Mouse (Mus musculus): ENCODE results near the gene Stim2.

DNA sequence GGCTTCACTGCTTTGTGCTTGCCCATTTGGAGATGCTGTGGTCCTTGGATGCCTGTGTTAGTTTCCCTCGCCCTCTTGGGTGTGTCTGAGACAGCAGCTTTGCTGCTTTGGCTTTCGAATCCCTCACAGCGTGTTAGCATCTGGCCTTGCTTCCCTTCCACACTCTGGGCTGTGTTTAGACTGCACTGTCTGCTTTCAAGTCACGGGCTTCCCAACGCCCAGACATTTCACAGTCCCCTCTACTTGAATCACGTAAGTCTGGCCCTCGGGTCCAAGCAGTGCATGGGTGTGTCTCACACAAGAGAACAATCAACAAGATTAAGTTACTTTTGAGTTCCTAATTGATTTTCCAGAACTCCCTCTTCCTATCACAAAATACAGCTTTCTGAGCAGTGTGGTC, 48.1 kb upstream of the Stim2 start:
- TF ChIP-seq GATA1 (IDR thresholded peaks at IDR 0.05; ENCODE audit: low read depth, low read length) (no peak), CTCF (IDR thresholded peaks at IDR 0.05 in 2 of 3, conservative IDR thresholded peaks at IDR 0.05 in 1 of 3; ENCODE audit: control insufficient read depth in 1 of 3, insufficient read depth in 1 of 3, low read depth in 2 of 3, low read length in 3 of 3, poor library complexity in 1 of 3, severe bottlenecking in 1 of 3) (no peak), USF1 (IDR thresholded peaks at IDR 0.05; ENCODE audit: low read depth, low read length) (no peak), POLR2A (IDR thresholded peaks at IDR 0.05; ENCODE audit: control insufficient read depth in 1 of 2, insufficient read depth in 1 of 2, low read depth in 1 of 2, low read length in 2 of 2, poor library complexity in 1 of 2) (no peak), EP300 (IDR thresholded peaks at IDR 0.05; ENCODE audit: low read depth in 1 of 2, low read length in 2 of 2) (no peak), NELFE (IDR thresholded peaks at IDR 0.05; ENCODE audit: low read depth, low read length) (no peak), SIN3A (IDR thresholded peaks at IDR 0.05; ENCODE audit: low read length) (no peak), MAX (IDR thresholded peaks at IDR 0.05; ENCODE audit: low read length) (no peak), POLR2AphosphoS2 (IDR thresholded peaks at IDR 0.05; ENCODE audit: low read length) (no peak), TCF12 (IDR thresholded peaks at IDR 0.05; ENCODE audit: low read depth, low read length) (no peak), USF2 (IDR thresholded peaks at IDR 0.05; ENCODE audit: borderline replicate concordance in 1 of 2, insufficient read depth in 1 of 2, low read depth in 1 of 2, low read length in 2 of 2) (no peak), TBP (IDR thresholded peaks at IDR 0.05; ENCODE audit: low read depth, low read length) (no peak), MAFK (IDR thresholded peaks at IDR 0.05; ENCODE audit: borderline replicate concordance, low read depth, low read length) (no peak)

All from MEL (cell line).